Mouse (Mus musculus) ES-Bruce4 (cell line): ENCODE data around the gene Klhdc7b.

Source experiments
- CTCF ChIP-seq: IDR thresholded peaks from one replicate; pipeline ENCODE4 v1.8.1; 2011; ENCODE audit warnings: low read depth, low read length
- EP300 ChIP-seq: IDR thresholded peaks from 2 replicates; pipeline ENCODE4 v1.6.1; 2011; ENCODE audit warnings: low read depth, low read length; ENCODE audit not compliant: insufficient read depth
- POLR2A ChIP-seq: IDR thresholded peaks from one replicate; pipeline ENCODE4 v1.8.1; 2011; ENCODE audit warnings: low read length; ENCODE audit not compliant: insufficient read depth

- TF ChIP-seq CTCF (peak; percentile 64), POLR2A (peak; percentile 45), EP300 (no peak)
Measured at GRCm38 (mm10) chr15:89373762-89374248, 10.9 kb upstream of the Klhdc7b start, which contains the start of gene Sco2.
